Mouse (Mus musculus): ENCODE data around the gene Map3k4. TPM values are rescaled to one million over a fixed set of nuclear protein-coding genes. Genes with fewer than 3 reads are reported as not detected.

Map3k4 gene
- polyA plus RNA-seq, 1 experiment from 2014 or later: 62.3 TPM

- no peaks in the 10 kb centered on the region for H3K9me3 ChIP-seq (ENCODE audit: control insufficient read depth, low read length)
- H3K4me2 ChIP-seq (replicated peaks; ENCODE audit: low read depth, low read length): no peak overlapping the region
- 91% methylated on average over 8 of the region's 8 CpGs for WGBS
- no peak overlapping the region for H3K4me3 ChIP-seq (ENCODE audit: low read depth, low read length)
- no peak for DNase-seq (ENCODE audit: low spot score)
- H3K27me3 ChIP-seq (ENCODE audit: control insufficient read depth, insufficient read depth, low read length): no peaks in the 10 kb centered on the region
- H3K36me3 ChIP-seq (ENCODE audit: control insufficient read depth, insufficient read depth, low read length): peaks cover 10% of the 10 kb centered on the region; the same call in 1 of the 2 replicates
- no peak for ATAC-seq (ENCODE audit: low FRiP score)
- no peak overlapping the region for H3K9ac ChIP-seq (ENCODE audit: low read depth, low read length)
- H3K4me1 ChIP-seq (replicated peaks; ENCODE audit: control insufficient read depth, insufficient read depth, low read length): no peaks in the 10 kb centered on the region
- no peak overlapping the region for H3K27ac ChIP-seq (ENCODE audit: low read depth, low read length)
Observed at GRCm38 (mm10) chr17:12259957-12260356, 58.6 kb downstream of the Map3k4 start.

DNA sequence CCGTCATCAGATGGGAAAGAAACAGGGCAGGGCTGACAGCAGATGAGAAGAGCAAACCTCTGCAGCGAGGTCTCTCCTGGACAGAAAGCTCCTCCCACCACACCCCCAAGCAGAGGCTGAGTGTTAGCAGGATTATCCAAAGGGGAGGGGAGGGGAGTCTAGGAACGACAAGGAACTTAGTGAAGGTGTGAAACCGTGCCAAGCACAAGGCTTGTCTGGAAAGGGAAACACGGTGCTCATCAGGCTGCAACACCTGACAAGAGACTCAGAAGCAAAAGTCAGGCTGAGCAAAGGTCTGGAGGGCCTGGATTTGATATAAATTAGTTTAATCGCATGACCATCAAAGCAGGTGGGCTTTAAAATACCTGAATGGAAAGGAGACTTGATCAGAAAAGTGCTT lies 60.1 kb downstream of the Map3k4 start:
- DNase-seq (ENCODE audit: low spot score) (no peak), ATAC-seq (ENCODE audit: low FRiP score) (no peak)
- no peak overlapping the region for H3K9ac ChIP-seq (ENCODE audit: low read depth, low read length)
- no peaks in the 10 kb centered on the region for H3K4me1 ChIP-seq (replicated peaks; ENCODE audit: control insufficient read depth, insufficient read depth, low read length)
- 80% methylated on average over 6 of the region's 6 CpGs for WGBS
- no peaks in the 10 kb centered on the region for H3K27me3 ChIP-seq (ENCODE audit: control insufficient read depth, insufficient read depth, low read length)
- no peaks in the 10 kb centered on the region for H3K9me3 ChIP-seq (ENCODE audit: control insufficient read depth, low read length)
- H3K4me2 ChIP-seq (replicated peaks; ENCODE audit: low read depth, low read length): no peak overlapping the region
- no peak overlapping the region for H3K4me3 ChIP-seq (ENCODE audit: low read depth, low read length)
- H3K27ac ChIP-seq (ENCODE audit: low read depth, low read length): no peak overlapping the region
- peaks cover 21% of the 10 kb centered on the region; the same call in 1 of the 2 replicates for H3K36me3 ChIP-seq (ENCODE audit: control insufficient read depth, insufficient read depth, low read length)

DNA sequence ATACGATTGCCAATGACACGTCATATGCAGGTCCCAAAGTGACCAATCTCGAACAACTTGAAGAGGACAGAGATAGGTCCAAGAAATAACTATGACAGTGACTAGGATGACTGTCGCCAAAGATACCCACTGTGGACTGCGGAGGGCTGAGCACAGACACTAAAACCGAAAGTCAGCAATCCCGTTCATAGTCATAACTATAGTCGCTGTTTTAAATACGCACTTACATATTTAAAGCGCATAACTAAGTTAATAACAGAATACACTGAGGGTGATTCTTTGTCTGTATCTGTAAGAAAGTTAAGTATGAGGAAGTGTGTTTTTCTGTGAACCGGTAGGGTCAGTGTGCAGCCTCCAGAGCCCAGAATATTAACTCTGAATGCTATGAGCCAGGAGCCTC lies 62.5 kb downstream of the Map3k4 start:
- H3K27ac ChIP-seq (ENCODE audit: low read depth, low read length): no peak overlapping the region
- H3K4me2 ChIP-seq (replicated peaks; ENCODE audit: low read depth, low read length): no peak overlapping the region
- H3K9ac ChIP-seq (ENCODE audit: low read depth, low read length): no peak overlapping the region
- WGBS: 97% methylated on average over 11 of the region's 11 CpGs
- DNase-seq (ENCODE audit: low spot score) (no peak), ATAC-seq (ENCODE audit: low FRiP score) (no peak)
- H3K36me3 ChIP-seq (ENCODE audit: control insufficient read depth, insufficient read depth, low read length): peaks cover 27% of the 10 kb centered on the region
- no peaks in the 10 kb centered on the region for H3K9me3 ChIP-seq (ENCODE audit: control insufficient read depth, low read length)
- H3K4me3 ChIP-seq (ENCODE audit: low read depth, low read length): no peak overlapping the region
- H3K4me1 ChIP-seq (replicated peaks; ENCODE audit: control insufficient read depth, insufficient read depth, low read length): no peaks in the 10 kb centered on the region
- H3K27me3 ChIP-seq (ENCODE audit: control insufficient read depth, insufficient read depth, low read length): no peaks in the 10 kb centered on the region

- Histone ChIP-seq H3K36me3 (ENCODE audit: control insufficient read depth, insufficient read depth, low read length) (peaks cover 26% of the 10 kb centered on the region), H3K4me3 (ENCODE audit: low read depth, low read length) (no peak overlapping the region), H3K9me3 (ENCODE audit: control insufficient read depth, low read length) (no peaks in the 10 kb centered on the region), H3K4me2 (replicated peaks; ENCODE audit: low read depth, low read length) (no peak overlapping the region), H3K27me3 (ENCODE audit: control insufficient read depth, insufficient read depth, low read length) (no peaks in the 10 kb centered on the region), H3K9ac (ENCODE audit: low read depth, low read length) (no peak overlapping the region), H3K27ac (ENCODE audit: low read depth, low read length) (no peak overlapping the region), H3K4me1 (replicated peaks; ENCODE audit: control insufficient read depth, insufficient read depth, low read length) (no peaks in the 10 kb centered on the region)
- WGBS: 96% methylated on average over 9 of the region's 9 CpGs
- DNase-seq (ENCODE audit: low spot score) (no peak), ATAC-seq (ENCODE audit: low FRiP score) (no peak)
Observed at GRCm38 (mm10) chr17:12250581-12250980, 68.0 kb downstream of the Map3k4 start.

GRCm38 (mm10) chr17:12249783-12250504 lies 68.7 kb downstream of the Map3k4 start:
- H3K4me3 ChIP-seq (ENCODE audit: low read depth, low read length): no peak overlapping the region
- H3K27ac ChIP-seq (ENCODE audit: low read depth, low read length): no peak overlapping the region
- DNase-seq (ENCODE audit: low spot score) (no peak), ATAC-seq (ENCODE audit: low FRiP score) (no peak)
- H3K27me3 ChIP-seq (ENCODE audit: control insufficient read depth, insufficient read depth, low read length): no peaks in the 10 kb centered on the region
- no peaks in the 10 kb centered on the region for H3K9me3 ChIP-seq (ENCODE audit: control insufficient read depth, low read length)
- H3K36me3 ChIP-seq (ENCODE audit: control insufficient read depth, insufficient read depth, low read length): peaks cover 23% of the 10 kb centered on the region
- H3K4me1 ChIP-seq (replicated peaks; ENCODE audit: control insufficient read depth, insufficient read depth, low read length): no peaks in the 10 kb centered on the region
- 97% methylated on average over 19 of the region's 19 CpGs for WGBS
- H3K4me2 ChIP-seq (replicated peaks; ENCODE audit: low read depth, low read length): no peak overlapping the region
- H3K9ac ChIP-seq (ENCODE audit: low read depth, low read length): no peak overlapping the region

- H3K4me3 ChIP-seq (ENCODE audit: low read depth, low read length): no peak overlapping the region
- peaks cover 10% of the 10 kb centered on the region; the same call in 1 of the 2 replicates for H3K36me3 ChIP-seq (ENCODE audit: control insufficient read depth, insufficient read depth, low read length)
- H3K9me3 ChIP-seq (ENCODE audit: control insufficient read depth, low read length): no peaks in the 10 kb centered on the region
- WGBS: 91% methylated on average over 3 of the region's 3 CpGs
- no peak for DNase-seq (ENCODE audit: low spot score)
- H3K4me2 ChIP-seq (replicated peaks; ENCODE audit: low read depth, low read length): no peak overlapping the region
- H3K4me1 ChIP-seq (replicated peaks; ENCODE audit: control insufficient read depth, insufficient read depth, low read length): no peaks in the 10 kb centered on the region
- no peak overlapping the region for H3K9ac ChIP-seq (ENCODE audit: low read depth, low read length)
- no peak for ATAC-seq (ENCODE audit: low FRiP score)
- no peak overlapping the region for H3K27ac ChIP-seq (ENCODE audit: low read depth, low read length)
- no peaks in the 10 kb centered on the region for H3K27me3 ChIP-seq (ENCODE audit: control insufficient read depth, insufficient read depth, low read length)
Observed at GRCm38 (mm10) chr17:12240701-12241100, 77.9 kb downstream of the Map3k4 start.

- no peak for DNase-seq (ENCODE audit: low spot score)
- peaks cover 9% of the 10 kb centered on the region; the same call in 1 of the 2 replicates for H3K36me3 ChIP-seq (ENCODE audit: control insufficient read depth, insufficient read depth, low read length)
- no peaks in the 10 kb centered on the region for H3K27me3 ChIP-seq (ENCODE audit: control insufficient read depth, insufficient read depth, low read length)
- H3K9ac ChIP-seq (ENCODE audit: low read depth, low read length): no peak overlapping the region
- no peak overlapping the region for H3K4me3 ChIP-seq (ENCODE audit: low read depth, low read length)
- WGBS: 96% methylated on average over 6 of the region's 6 CpGs
- no peaks in the 10 kb centered on the region for H3K4me1 ChIP-seq (replicated peaks; ENCODE audit: control insufficient read depth, insufficient read depth, low read length)
- H3K27ac ChIP-seq (ENCODE audit: low read depth, low read length): no peak overlapping the region
- no peaks in the 10 kb centered on the region for H3K9me3 ChIP-seq (ENCODE audit: control insufficient read depth, low read length)
- no peak overlapping the region for H3K4me2 ChIP-seq (replicated peaks; ENCODE audit: low read depth, low read length)
- ATAC-seq (ENCODE audit: low FRiP score): no peak
Observed at GRCm38 (mm10) chr17:12232724-12233123, 85.9 kb downstream of the Map3k4 start.

DNA sequence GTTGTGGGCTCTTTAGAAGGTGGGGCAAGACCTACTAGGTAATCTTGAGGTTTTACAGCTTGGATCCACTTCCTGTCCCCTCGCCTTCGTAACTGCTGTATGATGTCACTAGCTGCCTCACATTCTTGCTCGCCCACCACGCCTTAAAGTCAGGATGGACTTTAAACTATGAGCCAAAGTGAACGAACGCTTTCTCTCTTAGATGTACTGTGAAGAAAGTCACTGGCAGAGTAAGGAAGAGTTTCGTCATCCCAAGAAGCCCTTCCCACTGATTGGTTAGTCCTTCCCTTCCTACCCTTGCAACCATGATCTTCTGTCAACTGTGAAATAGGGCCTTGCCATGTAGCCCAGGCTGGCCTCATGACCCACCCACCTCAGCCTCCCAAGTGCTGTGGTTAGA lies 87.5 kb downstream of the Map3k4 start:
- WGBS: 94% methylated on average over 7 of the region's 7 CpGs
- ATAC-seq (ENCODE audit: low FRiP score): no peak
- Histone ChIP-seq H3K9ac (ENCODE audit: low read depth, low read length) (no peak overlapping the region), H3K27me3 (ENCODE audit: control insufficient read depth, insufficient read depth, low read length) (no peaks in the 10 kb centered on the region), H3K9me3 (ENCODE audit: control insufficient read depth, low read length) (no peaks in the 10 kb centered on the region), H3K4me2 (replicated peaks; ENCODE audit: low read depth, low read length) (no peak overlapping the region), H3K4me1 (replicated peaks; ENCODE audit: control insufficient read depth, insufficient read depth, low read length) (no peaks in the 10 kb centered on the region), H3K4me3 (ENCODE audit: low read depth, low read length) (no peak overlapping the region), H3K27ac (ENCODE audit: low read depth, low read length) (no peak overlapping the region), H3K36me3 (ENCODE audit: control insufficient read depth, insufficient read depth, low read length) (peaks cover 9% of the 10 kb centered on the region; the same call in 1 of the 2 replicates)
- no peak for DNase-seq (ENCODE audit: low spot score)

- no peaks in the 10 kb centered on the region for H3K4me1 ChIP-seq (replicated peaks; ENCODE audit: control insufficient read depth, insufficient read depth, low read length)
- no peak overlapping the region for H3K4me3 ChIP-seq (ENCODE audit: low read depth, low read length)
- H3K4me2 ChIP-seq (replicated peaks; ENCODE audit: low read depth, low read length): no peak overlapping the region
- 82% methylated on average over 6 of the region's 6 CpGs for WGBS
- H3K27ac ChIP-seq (ENCODE audit: low read depth, low read length): no peak overlapping the region
- H3K27me3 ChIP-seq (ENCODE audit: control insufficient read depth, insufficient read depth, low read length): no peaks in the 10 kb centered on the region
- DNase-seq (ENCODE audit: low spot score) (no peak), ATAC-seq (ENCODE audit: low FRiP score) (no peak)
- H3K9me3 ChIP-seq (ENCODE audit: control insufficient read depth, low read length): no peaks in the 10 kb centered on the region
- H3K9ac ChIP-seq (ENCODE audit: low read depth, low read length): no peak overlapping the region
- peaks cover 6% of the 10 kb centered on the region; the same call in 1 of the 2 replicates for H3K36me3 ChIP-seq (ENCODE audit: control insufficient read depth, insufficient read depth, low read length)
Observed at GRCm38 (mm10) chr17:12230167-12230566, 88.4 kb downstream of the Map3k4 start.
